Mouse (Mus musculus): ENCODE data around the gene Svs1. TPM values are rescaled to one million over a fixed set of nuclear protein-coding genes. Genes with fewer than 3 reads are reported as not detected.
"Not testable (repeated sequence)": the region's sequence is repeated elsewhere in the genome, so short reads cannot be mapped to it uniquely, and the experiment has no call there.

The Svs1 gene
- polyA plus RNA-seq, 1 experiment from 2014 or later: not detected

DNA sequence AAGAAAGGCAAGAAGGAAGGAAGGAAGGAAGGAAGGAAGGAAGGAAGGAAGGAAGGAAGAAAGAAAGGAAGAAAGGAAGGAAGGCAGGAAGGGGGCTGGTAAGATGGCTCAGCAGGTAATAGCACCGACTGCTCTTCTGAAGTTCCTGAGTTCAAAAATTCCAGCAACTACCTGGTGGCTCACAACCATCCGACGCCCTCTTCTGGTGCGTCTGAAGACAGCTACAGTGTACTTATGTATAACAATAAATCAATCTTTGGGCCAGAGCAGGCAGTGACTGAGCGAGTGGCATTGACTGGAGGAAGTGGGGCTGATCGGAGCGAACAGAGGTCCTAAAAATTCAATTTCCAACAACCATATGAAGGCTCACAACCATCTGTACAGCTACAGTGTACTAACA is 27.5 kb upstream of the Svs1 start:
- not testable (repeated sequence) for H3K36me3 ChIP-seq (ENCODE audit: control insufficient read depth, insufficient read depth, low read length); H3K9ac ChIP-seq (ENCODE audit: low read depth, low read length); H3K27ac ChIP-seq (ENCODE audit: low read depth, low read length); H3K27me3 ChIP-seq (ENCODE audit: control insufficient read depth, insufficient read depth, low read length); H3K4me2 ChIP-seq; H3K9me3 ChIP-seq (replicated peaks; ENCODE audit: control insufficient read depth, low read length); ATAC-seq (replicated peaks; ENCODE audit: insufficient number of reproducible peaks, low FRiP score, low TSS enrichment); H3K4me3 ChIP-seq (ENCODE audit: low read depth, low read length); H3K4me1 ChIP-seq (ENCODE audit: control insufficient read depth, insufficient read depth, low read length)
- 34% methylated on average over 7 of the region's 7 CpGs for WGBS (ENCODE audit: insufficient replicate concordance)

- WGBS (ENCODE audit: insufficient replicate concordance): 77% methylated on average over 5 of the region's 5 CpGs
- not testable (repeated sequence) for H3K9me3 ChIP-seq (replicated peaks; ENCODE audit: control insufficient read depth, low read length); ATAC-seq (replicated peaks; ENCODE audit: insufficient number of reproducible peaks, low FRiP score, low TSS enrichment); H3K4me2 ChIP-seq; H3K4me1 ChIP-seq (ENCODE audit: control insufficient read depth, insufficient read depth, low read length); H3K9ac ChIP-seq (ENCODE audit: low read depth, low read length); H3K36me3 ChIP-seq (ENCODE audit: control insufficient read depth, insufficient read depth, low read length); H3K4me3 ChIP-seq (ENCODE audit: low read depth, low read length); H3K27me3 ChIP-seq (ENCODE audit: control insufficient read depth, insufficient read depth, low read length); H3K27ac ChIP-seq (ENCODE audit: low read depth, low read length)
Observed at GRCm38 (mm10) chr6:48966696-48967095, 20.0 kb upstream of the Svs1 start.

DNA sequence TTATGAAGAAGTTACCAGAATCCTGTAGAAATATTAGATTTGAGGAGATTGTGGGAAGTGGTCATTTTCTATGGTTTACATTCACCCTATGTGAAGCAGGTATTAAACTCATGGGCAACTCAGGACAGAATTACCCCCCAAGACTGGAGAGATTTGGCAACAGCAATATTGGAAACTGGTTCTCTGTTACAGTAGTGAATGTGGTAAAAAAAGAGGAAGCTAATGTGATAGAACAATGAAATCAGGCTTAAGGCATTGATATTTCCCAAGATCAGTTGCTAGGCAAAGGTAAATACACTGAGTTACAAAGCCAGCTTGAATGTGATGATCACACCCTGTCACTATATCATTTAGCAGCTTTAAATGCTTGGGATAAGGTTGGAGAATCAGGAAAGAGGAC is 18.8 kb upstream of the Svs1 start:
- H3K9ac ChIP-seq (ENCODE audit: low read depth, low read length): no peak overlapping the region
- H3K4me2 ChIP-seq: no peak overlapping the region
- no peaks in the 10 kb centered on the region for H3K9me3 ChIP-seq (replicated peaks; ENCODE audit: control insufficient read depth, low read length)
- H3K36me3 ChIP-seq (ENCODE audit: control insufficient read depth, insufficient read depth, low read length): no peaks in the 10 kb centered on the region
- H3K27ac ChIP-seq (ENCODE audit: low read depth, low read length): no peak overlapping the region
- H3K4me3 ChIP-seq (ENCODE audit: low read depth, low read length): no peak overlapping the region
- H3K27me3 ChIP-seq (ENCODE audit: control insufficient read depth, insufficient read depth, low read length): no peaks in the 10 kb centered on the region
- no peaks in the 10 kb centered on the region for H3K4me1 ChIP-seq (ENCODE audit: control insufficient read depth, insufficient read depth, low read length)
- ATAC-seq (replicated peaks; ENCODE audit: insufficient number of reproducible peaks, low FRiP score, low TSS enrichment): no peak

DNA sequence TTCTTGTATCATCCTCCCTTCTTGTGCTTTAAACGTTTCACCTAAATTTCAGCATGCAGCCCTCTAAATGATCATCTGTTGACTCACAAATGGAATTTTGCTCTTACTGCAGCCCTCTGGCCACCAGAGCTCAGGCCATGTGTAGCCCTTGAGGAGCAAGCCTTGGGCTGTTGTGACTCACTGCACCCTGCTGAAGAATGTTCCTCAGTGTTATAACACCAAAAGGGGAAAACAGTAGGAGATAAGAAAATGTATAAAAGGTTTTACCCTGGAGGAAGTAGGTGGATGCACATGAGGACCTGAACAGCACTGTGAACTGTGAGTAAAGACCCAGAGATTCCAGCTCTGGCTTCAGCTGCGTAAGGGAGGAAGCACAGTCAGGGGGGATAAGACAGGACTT is 12.0 kb upstream of the Svs1 start, which contains the start of gene Doxl2:
Gene Doxl2, plus strand, starts transcription at position 301 of the 400 bp plus-strand sequence.
- H3K9ac ChIP-seq (ENCODE audit: low read depth, low read length): no peak within 1 kb of the TSS
- WGBS (ENCODE audit: insufficient replicate concordance): 76% methylated on average over 2 of the region's 2 CpGs
- no peak within 1 kb of the TSS for H3K4me3 ChIP-seq (ENCODE audit: low read depth, low read length)
- H3K9me3 ChIP-seq (replicated peaks; ENCODE audit: control insufficient read depth, low read length): no peaks in the 10 kb centered on the region
- H3K4me2 ChIP-seq: no peak within 1 kb of the TSS
- H3K36me3 ChIP-seq (ENCODE audit: control insufficient read depth, insufficient read depth, low read length): no peaks in the 10 kb centered on the region
- ATAC-seq (replicated peaks; ENCODE audit: insufficient number of reproducible peaks, low FRiP score, low TSS enrichment): no peak
- no peaks in the 10 kb centered on the region for H3K27me3 ChIP-seq (ENCODE audit: control insufficient read depth, insufficient read depth, low read length)
- H3K27ac ChIP-seq (ENCODE audit: low read depth, low read length): no peak within 1 kb of the TSS
- H3K4me1 ChIP-seq (ENCODE audit: control insufficient read depth, insufficient read depth, low read length): no peaks in the 10 kb centered on the region

- H3K9me3 ChIP-seq (replicated peaks; ENCODE audit: control insufficient read depth, low read length): no peaks in the 10 kb centered on the region
- no peak overlapping the region for H3K9ac ChIP-seq (ENCODE audit: low read depth, low read length)
- H3K27me3 ChIP-seq (ENCODE audit: control insufficient read depth, insufficient read depth, low read length): no peaks in the 10 kb centered on the region
- H3K4me2 ChIP-seq: no peak overlapping the region
- H3K27ac ChIP-seq (ENCODE audit: low read depth, low read length): no peak overlapping the region
- H3K36me3 ChIP-seq (ENCODE audit: control insufficient read depth, insufficient read depth, low read length): no peaks in the 10 kb centered on the region
- H3K4me3 ChIP-seq (ENCODE audit: low read depth, low read length): no peak overlapping the region
- no peaks in the 10 kb centered on the region for H3K4me1 ChIP-seq (ENCODE audit: control insufficient read depth, insufficient read depth, low read length)
- no peak for ATAC-seq (replicated peaks; ENCODE audit: insufficient number of reproducible peaks, low FRiP score, low TSS enrichment)
- 45% methylated on average over 1 of the region's 1 CpGs for WGBS (ENCODE audit: insufficient replicate concordance)
Observed at GRCm38 (mm10) chr6:48979616-48980015, 7.0 kb upstream of the Svs1 start.

DNA sequence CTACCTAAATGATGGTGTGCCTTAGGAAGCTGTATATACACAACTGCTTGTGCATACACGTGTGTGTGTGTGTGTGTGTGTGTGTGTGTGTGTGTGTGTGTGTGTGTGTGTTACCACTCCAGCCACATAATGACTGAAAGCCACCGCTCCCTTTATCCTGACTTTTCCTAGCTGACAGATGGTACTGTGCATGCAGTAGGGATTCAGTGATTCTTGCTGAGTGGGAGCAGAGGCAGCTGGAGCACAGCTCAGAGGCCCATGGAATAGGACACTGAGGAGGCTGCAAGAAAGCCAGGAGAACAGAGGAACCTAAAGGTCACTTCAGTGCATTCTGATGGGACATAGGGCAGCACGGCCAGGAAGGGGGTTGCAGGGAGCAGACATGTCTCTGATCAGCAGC is 4.4 kb upstream of the Svs1 start:
- no peak overlapping the region for H3K9ac ChIP-seq (ENCODE audit: low read depth, low read length)
- no peak overlapping the region for H3K4me2 ChIP-seq
- no peaks in the 10 kb centered on the region for H3K27me3 ChIP-seq (ENCODE audit: control insufficient read depth, insufficient read depth, low read length)
- H3K27ac ChIP-seq (ENCODE audit: low read depth, low read length): no peak overlapping the region
- no peak overlapping the region for H3K4me3 ChIP-seq (ENCODE audit: low read depth, low read length)
- H3K9me3 ChIP-seq (replicated peaks; ENCODE audit: control insufficient read depth, low read length): no peaks in the 10 kb centered on the region
- no peaks in the 10 kb centered on the region for H3K4me1 ChIP-seq (ENCODE audit: control insufficient read depth, insufficient read depth, low read length)
- WGBS (ENCODE audit: insufficient replicate concordance): 63% methylated on average over 3 of the region's 3 CpGs
- ATAC-seq (replicated peaks; ENCODE audit: insufficient number of reproducible peaks, low FRiP score, low TSS enrichment): no peak
- H3K36me3 ChIP-seq (ENCODE audit: control insufficient read depth, insufficient read depth, low read length): no peaks in the 10 kb centered on the region

DNA sequence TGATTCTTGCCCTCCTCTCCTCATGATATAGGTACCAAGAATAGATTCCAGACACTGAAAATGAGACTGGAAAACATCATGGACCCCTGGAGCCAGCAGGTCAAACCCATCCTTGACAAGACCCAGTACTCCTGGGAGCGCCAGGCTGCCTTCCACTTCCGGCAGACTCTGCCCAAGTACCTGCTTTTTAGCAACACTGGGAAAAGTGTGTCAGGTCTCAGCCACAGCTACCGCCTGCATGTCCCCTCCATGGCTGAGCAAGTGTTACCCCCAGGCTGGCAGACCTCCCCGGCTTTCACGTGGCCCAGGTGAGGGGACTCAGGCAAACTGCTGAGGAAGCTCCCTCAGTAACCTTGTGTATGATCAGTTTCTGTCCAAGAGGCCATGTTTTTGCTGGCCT is 3.3 kb downstream of the Svs1 start:
- Histone ChIP-seq H3K27ac (ENCODE audit: low read depth, low read length) (no peak overlapping the region), H3K36me3 (ENCODE audit: control insufficient read depth, insufficient read depth, low read length) (no peaks in the 10 kb centered on the region), H3K9me3 (replicated peaks; ENCODE audit: control insufficient read depth, low read length) (no peaks in the 10 kb centered on the region), H3K4me3 (ENCODE audit: low read depth, low read length) (no peak overlapping the region), H3K27me3 (ENCODE audit: control insufficient read depth, insufficient read depth, low read length) (no peaks in the 10 kb centered on the region), H3K4me2 (no peak overlapping the region), H3K4me1 (ENCODE audit: control insufficient read depth, insufficient read depth, low read length) (no peaks in the 10 kb centered on the region), H3K9ac (ENCODE audit: low read depth, low read length) (no peak overlapping the region)
- 79% methylated on average over 5 of the region's 5 CpGs for WGBS (ENCODE audit: insufficient replicate concordance)
- no peak for ATAC-seq (replicated peaks; ENCODE audit: insufficient number of reproducible peaks, low FRiP score, low TSS enrichment)

DNA sequence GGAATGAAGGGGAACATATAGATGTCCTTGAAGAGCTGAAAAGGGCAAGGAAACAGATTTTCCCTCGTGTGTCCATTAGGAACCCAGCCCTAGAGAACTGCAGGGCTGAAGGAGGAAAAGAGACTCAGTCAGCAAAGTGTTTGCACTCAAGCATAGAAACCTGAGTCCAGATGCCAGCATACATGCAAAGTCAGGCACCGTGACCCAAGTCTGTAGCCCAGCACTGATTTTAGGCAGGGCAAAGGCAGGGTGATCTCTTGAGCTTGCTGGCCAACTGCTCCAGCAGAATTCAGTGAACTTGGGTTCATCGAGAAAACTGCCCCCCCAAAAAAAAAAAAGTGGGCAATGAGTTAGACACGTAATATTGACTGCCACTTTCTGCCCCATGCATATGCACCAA is 5.3 kb downstream of the Svs1 start:
- WGBS (ENCODE audit: insufficient replicate concordance): 68% methylated on average over 4 of the region's 4 CpGs
- Histone ChIP-seq H3K36me3 (ENCODE audit: control insufficient read depth, insufficient read depth, low read length) (no peaks in the 10 kb centered on the region), H3K4me2 (no peak overlapping the region), H3K4me3 (ENCODE audit: low read depth, low read length) (no peak overlapping the region), H3K27me3 (ENCODE audit: control insufficient read depth, insufficient read depth, low read length) (no peaks in the 10 kb centered on the region), H3K4me1 (ENCODE audit: control insufficient read depth, insufficient read depth, low read length) (no peaks in the 10 kb centered on the region), H3K9ac (ENCODE audit: low read depth, low read length) (no peak overlapping the region), H3K9me3 (replicated peaks; ENCODE audit: control insufficient read depth, low read length) (no peaks in the 10 kb centered on the region), H3K27ac (ENCODE audit: low read depth, low read length) (no peak overlapping the region)
- no peak for ATAC-seq (replicated peaks; ENCODE audit: insufficient number of reproducible peaks, low FRiP score, low TSS enrichment)

- Histone ChIP-seq H3K27ac (ENCODE audit: low read depth, low read length) (no peak overlapping the region), H3K9me3 (replicated peaks; ENCODE audit: control insufficient read depth, low read length) (no peaks in the 10 kb centered on the region), H3K4me3 (ENCODE audit: low read depth, low read length) (no peak overlapping the region), H3K4me2 (no peak overlapping the region), H3K4me1 (ENCODE audit: control insufficient read depth, insufficient read depth, low read length) (no peaks in the 10 kb centered on the region), H3K9ac (ENCODE audit: low read depth, low read length) (no peak overlapping the region), H3K27me3 (ENCODE audit: control insufficient read depth, insufficient read depth, low read length) (no peaks in the 10 kb centered on the region), H3K36me3 (ENCODE audit: control insufficient read depth, insufficient read depth, low read length) (no peaks in the 10 kb centered on the region)
- ATAC-seq (replicated peaks; ENCODE audit: insufficient number of reproducible peaks, low FRiP score, low TSS enrichment): no peak
- WGBS (ENCODE audit: insufficient replicate concordance): 44% methylated on average over 6 of the region's 6 CpGs
Observed at GRCm38 (mm10) chr6:48998186-48998585, 11.5 kb downstream of the Svs1 start.
